Comparison of ENCODE assay signal across 30 mouse cellular contexts in genomic region chr17:44129092-44129750, GRCm38 (mm10). TPM values are rescaled to one million over a fixed set of nuclear protein-coding genes. Genes with fewer than 3 reads are reported as not detected.
DNase-seq lines count a peak whose midpoint lies in the region; ATAC-seq and TF ChIP-seq lines count a peak whose summit lies in the region.
"Had no signal": no experiment of that assay in that cellular context is flagged by ENCODE, and none has a peak within 500 bp of the region (broad histone marks: within the 10 kb centered on the region; RNA-seq: fewer than 3 reads in every experiment).

No protein-coding gene starts in this region.

- H3K4me3 ChIP-seq in liver, embryonic 16.5 days (ENCODE audit: low read depth, low read length): no peak overlapping the region
- H3K4me3 ChIP-seq in liver, embryonic 11.5 days (ENCODE audit: low read depth, low read length): no peak overlapping the region
- no peak overlapping the region for H3K4me3 ChIP-seq in ES-E14 (ENCODE audit: insufficient read depth in 1 of 2, low read depth in 1 of 2, low read length in 2 of 2, poor library complexity in 1 of 2, severe bottlenecking in 1 of 2)
- H3K4me3 ChIP-seq: embryonic facial prominence, embryonic 12.5 days; gastrocnemius, adult 2 months; heart, embryonic 13.5 days; intestine, embryonic 15.5 days; limb, embryonic 13.5 days; liver, embryonic 13.5 days; midbrain, embryonic 13.5 days had no signal

- peaks cover 2% of the 10 kb centered on the region; the same call in 1 of the 2 replicates for H3K9me3 ChIP-seq in liver, embryonic 16.5 days (replicated peaks; ENCODE audit: control insufficient read depth, low read length)
- H3K9me3 ChIP-seq in liver, embryonic 11.5 days (ENCODE audit: control insufficient read depth, low read length): peaks cover 3% of the 10 kb centered on the region
- H3K9me3 ChIP-seq in ES-E14 (ENCODE audit: control insufficient read depth, insufficient read depth, low read depth, low read length): no peaks in the 10 kb centered on the region
- H3K9me3 ChIP-seq: embryonic facial prominence, embryonic 12.5 days; intestine, embryonic 15.5 days had no signal

- H3K9ac ChIP-seq in liver, embryonic 16.5 days (ENCODE audit: low read depth, low read length): no peak overlapping the region
- H3K9ac ChIP-seq in liver, embryonic 11.5 days (ENCODE audit: low read depth, low read length): no peak overlapping the region
- H3K9ac ChIP-seq in ES-E14 (ENCODE audit: insufficient read depth, low read depth, low read length, poor library complexity, severe bottlenecking): no peak overlapping the region
- H3K9ac ChIP-seq: embryonic facial prominence, embryonic 12.5 days; heart, embryonic 13.5 days; intestine, embryonic 15.5 days; limb, embryonic 13.5 days; liver, embryonic 13.5 days; lung, embryonic 14.5 days; midbrain, embryonic 13.5 days had no signal

- no peak overlapping the region for H3K4me2 ChIP-seq in liver, embryonic 16.5 days (ENCODE audit: low read depth, low read length)
- H3K4me2 ChIP-seq in liver, embryonic 11.5 days: no peak overlapping the region
- H3K4me2 ChIP-seq: embryonic facial prominence, embryonic 12.5 days; heart, embryonic 13.5 days; intestine, embryonic 15.5 days; limb, embryonic 13.5 days; liver, embryonic 13.5 days; lung, embryonic 14.5 days; midbrain, embryonic 13.5 days had no signal

- in situ Hi-C loops in ES-E14 (cut with MboI; ENCODE audit: low sequenced_read_pairs in 2 of 2, unreplicated experiment in 2 of 2): no loop called here

- no peaks in the 10 kb centered on the region for H3K27me3 ChIP-seq in liver, embryonic 16.5 days (ENCODE audit: control insufficient read depth, insufficient read depth, low read depth, low read length)
- no peaks in the 10 kb centered on the region for H3K27me3 ChIP-seq in liver, embryonic 11.5 days (replicated peaks; ENCODE audit: control insufficient read depth, insufficient read depth, low read length)
- H3K27me3 ChIP-seq: embryonic facial prominence, embryonic 12.5 days; intestine, embryonic 15.5 days; midbrain, embryonic 13.5 days; Patski had no signal

- DNase-seq in liver, embryonic 11.5 days (ENCODE audit: low spot score): no peak
- DNase-seq in 416B (ENCODE audit: low read depth) (peak; percentile 86), ES-E14 (ENCODE audit: low read depth, low spot score) (no peak)
- DNase-seq in embryo, embryonic 10 days (ENCODE audit: low spot score): no peak
- DNase-seq: adrenal gland, postnatal 10 days; cerebellum, adult 8-10 months; cerebellum, postnatal 25 days; embryo, embryonic 11 days; gastrocnemius, adult 2 months; gastrocnemius, postnatal 36 days; heart, postnatal 10 days; kidney, adult 8-10 months; kidney, postnatal 10 days; layer of hippocampus, adult 9-11 months; liver, embryonic 13.5 days; lung, embryonic 14.5 days; lung, postnatal 14 days; right cerebral cortex, postnatal 25 days had no signal

- H3K27ac ChIP-seq in liver, embryonic 16.5 days (ENCODE audit: low read length): no peak overlapping the region
- H3K27ac ChIP-seq in liver, embryonic 11.5 days (ENCODE audit: low read depth, low read length): no peak overlapping the region
- 0 out of 2 replicates have a peak overlapping the region, but pooled peaks have one; percentile 15 for H3K27ac ChIP-seq in ES-E14 (ENCODE audit: insufficient read depth, low read depth, low read length, poor library complexity, severe bottlenecking)
- H3K27ac ChIP-seq: embryonic facial prominence, embryonic 12.5 days; gastrocnemius, adult 2 months; heart, embryonic 13.5 days; intestine, embryonic 15.5 days; limb, embryonic 13.5 days; liver, embryonic 13.5 days; midbrain, embryonic 13.5 days had no signal

- WGBS in liver, embryonic 16.5 days (ENCODE audit: insufficient replicate concordance): 57% methylated on average over 13 of the region's 13 CpGs
- WGBS in liver, embryonic 11.5 days: 82% methylated on average over 13 of the region's 13 CpGs

- peak; percentile 45; the same call in 1 of the 2 replicates for ATAC-seq in liver, embryonic 16.5 days (ENCODE audit: low read depth)
- no peak for ATAC-seq in liver, embryonic 11.5 days (replicated peaks; ENCODE audit: low FRiP score)
- ATAC-seq in megakaryocyte progenitor cell, adult 5-6 weeks (replicated peaks; ENCODE audit: poor library complexity): peak; percentile 40
- no peak for ATAC-seq in erythroblast, adult 5-6 weeks (replicated peaks; ENCODE audit: low FRiP score, poor library complexity, severe bottlenecking)
- ATAC-seq: forebrain, embryonic 16.5 days; intestine, embryonic 15.5 days; midbrain, embryonic 13.5 days; Patski had no signal

- no peaks in the 10 kb centered on the region for H3K36me3 ChIP-seq in liver, embryonic 16.5 days (ENCODE audit: control insufficient read depth, insufficient read depth)
- no peaks in the 10 kb centered on the region for H3K36me3 ChIP-seq in liver, embryonic 11.5 days (ENCODE audit: control insufficient read depth, insufficient read depth, low read length)
- H3K36me3 ChIP-seq in ES-E14 (ENCODE audit: control insufficient read depth, insufficient read depth, low read length, poor library complexity, severe bottlenecking): no peaks in the 10 kb centered on the region
- H3K36me3 ChIP-seq: embryonic facial prominence, embryonic 12.5 days; G1E; heart, embryonic 13.5 days; intestine, embryonic 15.5 days; limb, embryonic 13.5 days; liver, embryonic 13.5 days; midbrain, embryonic 13.5 days had no signal

- H3K4me1 ChIP-seq in liver, embryonic 16.5 days (ENCODE audit: control insufficient read depth, low read depth, low read length): no peaks in the 10 kb centered on the region; the same call in 1 of the 2 replicates
- no peaks in the 10 kb centered on the region for H3K4me1 ChIP-seq in liver, embryonic 11.5 days (replicated peaks; ENCODE audit: control insufficient read depth, insufficient read depth, low read length)
- H3K4me1 ChIP-seq in ES-E14 (ENCODE audit: control insufficient read depth in 2 of 2, insufficient read depth in 2 of 2, low read length in 2 of 2, poor library complexity in 1 of 2): no peaks in the 10 kb centered on the region
- H3K4me1 ChIP-seq: embryonic facial prominence, embryonic 12.5 days; intestine, embryonic 15.5 days; limb, embryonic 13.5 days; midbrain, embryonic 13.5 days had no signal

TF ChIP-seq in ES-E14, 5 proteins besides CTCF, POLR2A, EP300 and RAD21:
- TF ChIP-seq CHD2 (IDR thresholded peaks at IDR 0.05; ENCODE audit: low read depth, low read length) (no peak), HCFC1 (IDR thresholded peaks at IDR 0.05; ENCODE audit: borderline replicate concordance, insufficient read depth, low read length) (no peak), ZC3H11A (IDR thresholded peaks at IDR 0.05; ENCODE audit: borderline replicate concordance, low read depth, low read length) (no peak), MAFK (IDR thresholded peaks at IDR 0.05; ENCODE audit: insufficient read depth, low read depth, low read length) (no peak), ZNF384 (IDR thresholded peaks at IDR 0.05; ENCODE audit: low read depth, low read length) (no peak)

RNA-seq across cellular contexts. Expression of gene Enpp4, which starts 23.6 kb away (rescaled TPM):
- 4.1 and 4.3 TPM in 2 replicates for polyA plus RNA-seq in liver, embryonic 16.5 days (2015; fragmentation: Nextera tagmentation; extraction: Ambion mirVana)
- polyA plus RNA-seq in liver, embryonic 11.5 days (2014; fragmentation: Nextera tagmentation; extraction: Ambion mirVana): 7.5 and 9.2 TPM in 2 replicates
- total RNA-seq in ES-E14 (2012; rRNA removed): 6.7 and 7.8 TPM in 2 replicates
- total RNA-seq in megakaryocyte progenitor cell, adult 5-6 weeks (2015): 13.9 and 14.9 TPM in 2 replicates
- 10.8 and 13.5 TPM in 2 replicates for total RNA-seq in megakaryocyte progenitor cell, adult 5-6 weeks (2017)
- 2.1 and 4.6 TPM in 2 replicates for total RNA-seq in erythroblast, adult 5-6 weeks (2015; ENCODE audit: low replicate concordance)
- 4.8 and 5.2 TPM in 2 replicates for total RNA-seq in erythroblast, adult 5-6 weeks (2017; ENCODE audit: low replicate concordance)
- polyA plus RNA-seq: G1E had no signal

RNA-seq across cellular contexts. Expression of gene Enpp5, which starts 50.6 kb away (rescaled TPM):
- polyA plus RNA-seq in liver, embryonic 16.5 days (2015; fragmentation: Nextera tagmentation; extraction: Ambion mirVana): 9.8 and 10.7 TPM in 2 replicates
- 5.9 and 6.2 TPM in 2 replicates for polyA plus RNA-seq in liver, embryonic 11.5 days (2014; fragmentation: Nextera tagmentation; extraction: Ambion mirVana)
- 3.5 and 4.0 TPM in 2 replicates for total RNA-seq in ES-E14 (2012; rRNA removed)
- 5.2 and 5.6 TPM in 2 replicates for total RNA-seq in megakaryocyte progenitor cell, adult 5-6 weeks (2015)
- 9.1 and 12.2 TPM in 2 replicates for total RNA-seq in megakaryocyte progenitor cell, adult 5-6 weeks (2017)
- 3.1 TPM in 1 of 2 replicates, not detected in the other for total RNA-seq in erythroblast, adult 5-6 weeks (2015; ENCODE audit: low replicate concordance)
- total RNA-seq in erythroblast, adult 5-6 weeks (2017; ENCODE audit: low replicate concordance): 2.7 and 6.6 TPM in 2 replicates
- total RNA-seq: CH12.LX had no signal
- polyA plus RNA-seq: G1E had no signal

RNA-seq across cellular contexts. Expression of gene Clic5, which starts 59.2 kb away (rescaled TPM):
- 0.39 and 0.66 TPM in 2 replicates for polyA plus RNA-seq in liver, embryonic 16.5 days (2015; fragmentation: Nextera tagmentation; extraction: Ambion mirVana)
- polyA plus RNA-seq in liver, embryonic 11.5 days (2014; fragmentation: Nextera tagmentation; extraction: Ambion mirVana): 0.64 and 0.75 TPM in 2 replicates
- 0.05 and 0.49 TPM in 2 replicates for total RNA-seq in ES-E14 (2012; rRNA removed)
- 0.27 and 1.3 TPM in 2 replicates for total RNA-seq in megakaryocyte progenitor cell, adult 5-6 weeks (2015)
- 0.42 and 0.98 TPM in 2 replicates for total RNA-seq in megakaryocyte progenitor cell, adult 5-6 weeks (2017)
- total RNA-seq in erythroblast, adult 5-6 weeks (2015; ENCODE audit: low replicate concordance): 0.21 TPM in 1 of 2 replicates, not detected in the other
- total RNA-seq in erythroblast, adult 5-6 weeks (2017; ENCODE audit: low replicate concordance): 0.14 TPM in 1 of 2 replicates, not detected in the other
- total RNA-seq: CH12.LX had no signal
- polyA plus RNA-seq: G1E had no signal

Comparison
In these comparisons a context has a peak if more than half of its experiments do, and no peak if none do; other contexts are left out.
1. ATAC-seq: peak in liver, embryonic 16.5 days (single experiment) and megakaryocyte progenitor cell, adult 5-6 weeks (single experiment); none in liver, embryonic 11.5 days (single experiment) and erythroblast, adult 5-6 weeks (single experiment).